Mouse (Mus musculus) heart, adult 18-20 months (tissue): ENCODE results near the gene Brip1. TPM values are rescaled to one million over a fixed set of nuclear protein-coding genes. Genes with fewer than 3 reads are reported as not detected.

Experiments used
- DNase-seq, 2 experiments: peaks; one replicate each; pipeline ENCODE4 v3.0.0; 2021 to 2022; ENCODE audit warnings: mixed read lengths in 1 of 2
- total RNA-seq, 2 experiments: library from RNA; stranded (reverse); gene quantifications; 2 replicates each; pipeline ENCODE4 v1.2.3; 2021

Brip1 gene
- total RNA-seq, 2 experiments from 2014 or later, result 0.39 to 0.40 TPM

DNA sequence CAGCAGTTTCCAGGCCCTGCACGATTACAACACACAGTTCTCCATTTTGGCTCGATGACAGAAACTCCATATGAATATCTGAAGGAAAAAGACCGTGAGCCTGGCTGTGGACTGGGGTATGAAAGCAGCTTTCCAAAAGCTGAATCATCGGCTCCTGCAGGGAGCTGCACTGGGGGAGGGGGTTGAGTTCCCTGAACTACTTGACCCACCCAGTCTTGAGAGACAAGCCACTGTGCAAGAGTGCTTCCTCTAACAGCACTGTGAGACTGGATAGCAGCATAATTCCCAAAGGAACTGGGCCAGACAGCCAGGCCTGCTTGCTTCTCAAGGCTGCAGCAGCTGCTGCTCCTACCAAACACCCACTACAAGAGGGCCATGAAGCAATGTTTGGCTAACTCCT lies 178.6 kb downstream of the Brip1 start:
- DNase-seq, result peak; percentile 57 to 78

DNA sequence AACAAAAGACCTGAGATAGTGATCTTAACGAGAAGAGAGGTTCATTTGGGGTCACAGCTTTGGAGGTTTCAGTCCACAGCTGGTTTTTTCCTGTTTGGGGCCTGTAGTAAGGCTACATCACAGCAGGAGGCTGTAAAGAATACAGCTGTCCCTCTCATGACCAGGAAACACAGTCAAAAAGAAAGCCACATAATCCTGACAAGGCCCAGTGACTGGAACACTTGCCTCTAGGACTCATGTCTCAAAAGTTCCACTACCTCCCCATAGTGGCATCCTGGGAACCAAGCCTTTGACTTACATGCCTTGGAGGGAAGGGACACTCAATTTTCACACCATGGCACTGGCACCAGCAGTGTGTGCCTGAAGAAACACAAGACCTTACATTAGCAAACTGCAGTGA lies 181.0 kb downstream of the Brip1 start:
- no peak for DNase-seq

DNA sequence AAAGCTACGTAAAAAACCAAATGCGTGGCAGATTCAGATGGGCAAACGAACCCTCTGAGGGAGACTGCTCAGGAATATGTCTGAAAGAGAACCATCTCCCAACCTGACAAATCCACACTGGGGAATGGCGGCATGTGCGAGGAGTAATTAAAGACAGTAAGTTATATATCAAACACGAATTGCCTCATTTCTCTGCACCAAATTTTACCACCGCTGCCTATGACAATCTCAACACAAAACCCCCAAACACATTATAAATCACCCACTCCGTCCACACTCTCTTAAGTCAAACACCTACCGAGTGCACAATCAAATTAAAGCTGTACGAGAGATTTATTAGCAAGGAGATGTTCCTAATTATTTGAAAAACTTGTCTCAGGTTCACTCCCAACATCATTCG lies 184.8 kb downstream of the Brip1 start:
- DNase-seq, result no peak

DNA sequence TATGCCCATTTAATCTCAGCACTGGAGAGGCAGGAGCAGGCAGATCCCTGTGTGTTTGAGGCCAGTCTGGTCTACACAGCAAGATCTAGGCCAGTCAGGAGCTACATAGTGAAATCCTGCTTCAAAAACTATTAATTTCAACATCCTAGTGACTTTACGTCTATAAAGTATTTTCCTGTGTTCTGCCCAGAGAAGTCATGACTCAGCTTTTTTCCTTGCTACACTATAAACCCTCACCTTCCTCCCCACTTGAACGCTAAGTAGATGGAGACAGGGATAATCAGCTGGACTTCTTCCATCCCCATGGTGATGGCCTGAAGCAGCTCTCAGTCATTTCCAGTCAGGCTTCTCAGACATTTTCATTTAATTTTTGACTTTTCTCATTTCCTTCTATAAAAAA lies 187.9 kb downstream of the Brip1 start:
- no peak for DNase-seq

DNA sequence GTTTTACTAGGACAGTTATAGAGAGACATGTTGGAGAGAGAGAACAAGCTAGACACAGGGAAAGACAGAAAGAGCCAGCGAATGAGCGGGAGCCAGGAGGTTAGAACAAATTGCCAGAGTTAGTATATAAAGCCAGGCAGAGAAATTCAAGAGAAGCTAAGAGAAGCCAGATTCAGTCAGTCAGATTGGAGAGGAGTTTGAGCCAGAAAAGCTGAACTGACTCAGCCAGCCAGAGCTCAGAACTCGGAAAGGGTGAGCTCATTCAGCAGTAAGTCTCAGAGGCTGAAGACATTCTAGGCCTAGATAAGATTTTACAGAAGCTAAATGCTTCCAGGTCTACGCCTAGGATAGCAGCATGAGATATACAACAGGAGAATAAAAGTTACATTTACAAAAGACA lies 190.5 kb downstream of the Brip1 start:
- DNase-seq, result peak in 1 of 2 experiments; percentile 13

DNA sequence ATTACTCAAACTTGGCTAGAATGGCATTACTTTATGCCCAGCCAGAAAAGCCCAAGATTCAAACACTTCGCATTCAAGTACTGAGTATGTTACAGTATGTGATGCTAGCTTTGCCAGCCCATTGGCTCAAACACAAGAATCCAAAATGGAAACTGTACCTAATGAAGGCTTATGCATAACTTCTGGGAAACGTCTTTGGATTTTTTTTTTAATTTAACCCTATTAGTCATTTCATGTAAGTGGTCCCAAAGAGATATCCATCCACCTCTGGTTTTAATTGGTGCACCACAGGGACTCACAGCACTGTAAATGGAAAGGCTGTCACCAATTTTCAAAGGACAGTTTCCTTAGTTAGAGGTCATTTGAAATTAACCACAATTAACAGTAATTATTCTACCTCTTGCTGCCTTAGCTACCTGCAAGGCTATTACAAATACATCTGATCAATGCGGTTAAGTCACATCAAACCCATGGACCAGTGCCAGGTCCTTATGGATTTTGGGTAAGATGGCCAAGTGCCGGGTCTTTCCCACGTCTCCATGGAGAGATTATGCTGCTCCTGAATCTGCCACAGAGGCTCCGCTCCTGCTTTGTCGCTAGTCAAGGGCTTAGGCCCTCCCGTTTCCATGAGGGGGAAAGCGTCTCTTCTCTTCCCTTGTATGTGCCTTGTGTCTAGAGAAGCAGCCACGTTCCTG lies 192.6 kb downstream of the Brip1 start:
- DNase-seq, result no peak

Other genes starting within 250 kb of the Brip1 start
- gene Ints2, start 56.4 kb upstream of the Brip1 start, total RNA-seq, result 1 to 10 TPM; 7.2 to 7.3 TPM
- gene Med13, start 156.4 kb upstream of the Brip1 start, total RNA-seq, result 10 to 100 TPM; 32.9 to 36.2 TPM